Mouse (Mus musculus): ENCODE results near the gene Sphkap.
A peak's percentile ranks its signal among the peaks of the same experiment; 100 is the strongest.

Sphkap gene

GRCm38 (mm10) chr1:83408021-83408464 lies at the start of gene Sphkap:
Gene Sphkap, minus strand, starts transcription at chr1:83408200.
- DNase-seq (ENCODE audit: low spot score) = peak; percentile 84

GRCm38 (mm10) chr1:83451291-83451690 lies 43.3 kb upstream of the Sphkap start:
- DNase-seq (ENCODE audit: low spot score) = peak; percentile 16

GRCm38 (mm10) chr1:83440422-83440821 lies 32.4 kb upstream of the Sphkap start:
- DNase-seq (ENCODE audit: low spot score) = no peak

- no peak for DNase-seq (ENCODE audit: low spot score)
These were observed 25.9 kb upstream of the Sphkap start for GRCm38 (mm10) chr1:83433932-83434331.

GRCm38 (mm10) chr1:83429866-83430265 lies 21.9 kb upstream of the Sphkap start:
- no peak for DNase-seq (ENCODE audit: low spot score)

GRCm38 (mm10) chr1:83407616-83408015 lies 384 bp downstream of the Sphkap start:
- no peak for DNase-seq (ENCODE audit: low spot score)

GRCm38 (mm10) chr1:83406882-83407549 lies 984 bp downstream of the Sphkap start:
- no peak for DNase-seq (ENCODE audit: low spot score)

- DNase-seq (ENCODE audit: low spot score) = no peak
These were observed 6.9 kb downstream of the Sphkap start for GRCm38 (mm10) chr1:83401079-83401478.

- DNase-seq (ENCODE audit: low spot score) = no peak
These were observed 11.7 kb downstream of the Sphkap start for GRCm38 (mm10) chr1:83396284-83396683.

GRCm38 (mm10) chr1:83395559-83395958 lies 12.4 kb downstream of the Sphkap start:
- DNase-seq (ENCODE audit: low spot score) = no peak

- DNase-seq (ENCODE audit: low spot score) = peak; percentile 60
These were observed 18.6 kb downstream of the Sphkap start for GRCm38 (mm10) chr1:83389419-83389818.

- DNase-seq (ENCODE audit: low spot score) = no peak
These were observed 30.6 kb downstream of the Sphkap start for GRCm38 (mm10) chr1:83377404-83377803.

GRCm38 (mm10) chr1:83366456-83366855 lies 41.5 kb downstream of the Sphkap start:
- DNase-seq (ENCODE audit: low spot score) = no peak

- no peak for DNase-seq (ENCODE audit: low spot score)
These were observed 45.8 kb downstream of the Sphkap start for GRCm38 (mm10) chr1:83362168-83362567.

- DNase-seq (ENCODE audit: low spot score) = no peak
These were observed 61.5 kb downstream of the Sphkap start for GRCm38 (mm10) chr1:83346453-83346852.

- DNase-seq (ENCODE audit: low spot score) = peak; percentile 12
These were observed 62.4 kb downstream of the Sphkap start for GRCm38 (mm10) chr1:83345572-83345971.

- no peak for DNase-seq (ENCODE audit: low spot score)
These were observed 62.9 kb downstream of the Sphkap start for GRCm38 (mm10) chr1:83345069-83345468.

GRCm38 (mm10) chr1:83342726-83343250 lies 65.2 kb downstream of the Sphkap start:
- DNase-seq (ENCODE audit: low spot score) = no peak

GRCm38 (mm10) chr1:83339358-83339757 lies 68.6 kb downstream of the Sphkap start:
- DNase-seq (ENCODE audit: low spot score) = no peak

GRCm38 (mm10) chr1:83316917-83317316 lies 91.1 kb downstream of the Sphkap start:
- DNase-seq (ENCODE audit: low spot score) = peak; percentile 50

- no peak for DNase-seq (ENCODE audit: low spot score)
These were observed 92.9 kb downstream of the Sphkap start for GRCm38 (mm10) chr1:83315146-83315545.

- no peak for DNase-seq (ENCODE audit: low spot score)
These were observed 96.2 kb downstream of the Sphkap start for GRCm38 (mm10) chr1:83311607-83312295.
